Mouse (Mus musculus): ENCODE data around the gene Amotl2.

DNA sequence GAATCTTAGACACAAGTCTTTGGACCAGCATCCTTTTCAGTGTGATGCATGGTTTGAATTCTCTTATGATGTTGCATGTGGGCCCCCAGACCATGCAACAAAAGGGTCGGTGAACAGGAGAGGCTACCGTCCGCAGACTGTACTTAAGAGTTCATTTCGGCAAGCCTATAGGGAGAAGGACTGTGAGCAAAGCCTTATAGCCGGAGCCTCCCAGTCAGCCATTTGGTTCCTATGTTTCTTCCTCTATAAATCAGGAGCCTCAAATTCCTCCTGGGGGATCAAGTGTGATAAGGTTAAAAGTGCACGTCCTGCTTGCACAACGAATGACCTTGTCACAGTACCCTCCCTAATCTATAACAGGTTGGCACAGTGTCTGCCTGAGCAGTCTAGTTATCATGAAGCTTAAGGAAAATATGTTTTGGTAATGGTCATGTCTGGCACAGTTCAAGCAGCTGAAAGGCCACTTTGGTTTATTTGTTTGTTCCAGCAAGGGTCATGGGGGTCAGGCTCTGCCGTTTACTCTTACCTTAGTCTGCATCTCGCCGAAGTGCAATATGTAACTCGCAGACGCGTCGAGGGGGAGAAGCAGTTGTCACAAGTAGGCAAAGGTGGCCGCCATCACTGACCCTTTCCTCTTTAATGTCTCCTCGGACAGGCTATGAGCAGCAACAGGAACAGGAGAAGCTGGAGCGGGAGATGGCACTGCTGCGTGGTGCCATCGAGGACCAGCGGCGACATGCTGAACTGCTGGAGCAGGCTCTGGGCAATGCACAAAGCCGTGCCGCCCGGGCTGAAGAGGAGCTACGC is 11.4 kb downstream of the Amotl2 start:
- TF ChIP-seq CTCF (IDR thresholded peaks at IDR 0.05; ENCODE audit: low read depth) (no peak), EP300 (IDR thresholded peaks at IDR 0.05; ENCODE audit: low read depth) (no peak; the same call in 1 of the 2 replicates)

Data from liver, postnatal 0 days (tissue).